Mouse (Mus musculus) kidney, embryonic 15.5 days (tissue): ENCODE results near the gene Car15. TPM values are rescaled to one million over a fixed set of nuclear protein-coding genes. Genes with fewer than 3 reads are reported as not detected.
A peak's percentile ranks its signal among the peaks of the same experiment; 100 is the strongest.

ENCODE experiments used
- ATAC-seq: fragments of 200-750 bp; cut with Nextera tagmentation; replicated peaks from 2 replicates; pipeline ENCODE4 v1.8.0; 2017; ENCODE audit warnings: moderate TSS enrichment; ENCODE audit not compliant: low FRiP score
- H3K27ac ChIP-seq: fragments of 300-500 bp; sonication (generic); 2 replicates; pipeline ENCODE4 v1.5.1; 2015; ENCODE audit warnings: mild to moderate bottlenecking, inconsistent platforms
- H3K27me3 ChIP-seq: fragments of 300-500 bp; sonication (generic); 2 replicates; pipeline ENCODE4 v1.6.1; 2015; ENCODE audit warnings: inconsistent platforms
- H3K36me3 ChIP-seq: fragments of 300-500 bp; sonication (generic); 2 replicates; pipeline ENCODE4 v1.6.1; 2015; ENCODE audit warnings: inconsistent platforms
- H3K4me1 ChIP-seq: fragments of 300-500 bp; sonication (generic); 2 replicates; pipeline ENCODE4 v1.6.1; 2015; ENCODE audit warnings: inconsistent platforms
- H3K4me2 ChIP-seq: fragments of 300-500 bp; sonication (generic); 2 replicates; pipeline ENCODE4 v1.6.1; 2015; ENCODE audit warnings: moderate library complexity, mild to moderate bottlenecking, inconsistent platforms
- H3K4me3 ChIP-seq: fragments of 300-500 bp; sonication (generic); replicated peaks from 2 replicates; pipeline ENCODE4 v1.5.1; 2015; ENCODE audit warnings: mild to moderate bottlenecking, inconsistent platforms
- H3K9ac ChIP-seq: fragments of 300-500 bp; sonication (generic); 2 replicates; pipeline ENCODE4 v1.6.1; 2015; ENCODE audit warnings: mild to moderate bottlenecking, inconsistent platforms
- H3K9me3 ChIP-seq: fragments of 300-500 bp; sonication (generic); replicated peaks from 2 replicates; pipeline ENCODE4 v1.6.1; 2016; ENCODE audit warnings: inconsistent platforms
- WGBS: fragments of 180-500 bp; shearing (Covaris S2); methylation state at CpG from one replicate; pipeline ENCODE4 v1.1.7; 2015; ENCODE audit warnings: mixed read lengths; 5-methylcytosine and 5-hydroxymethylcytosine counted together
- polyA plus RNA-seq: library from polyadenylated mRNA; unstranded; fragments of >200 nt; fragmentation: Nextera tagmentation; extraction: Ambion mirVana; gene quantifications from 2 replicates; pipeline ENCODE4 v1.2.1, GENCODE M21; 2015

The Car15 gene
- polyA plus RNA-seq, 1 experiment from 2014 or later: 20.2 TPM

GRCm38 (mm10) chr16:17832821-17833220 is 5.3 kb downstream of the Car15 start, which contains the start of gene B830017H08Rik:
Gene B830017H08Rik, plus strand, starts transcription at chr16:17833121.
- WGBS: 35% methylated on average over 7 of the region's 7 CpGs
- Histone ChIP-seq H3K9me3 (no peaks in the 10 kb centered on the region), H3K27ac (no peak within 1 kb of the TSS), H3K4me2 (peak within 1 kb of the TSS; percentile 99), H3K4me1 (peaks cover 31% of the 10 kb centered on the region), H3K9ac (peak within 1 kb of the TSS; percentile 44), H3K4me3 (peak within 1 kb of the TSS; percentile 62), H3K27me3 (peaks cover 96% of the 10 kb centered on the region), H3K36me3 (no peaks in the 10 kb centered on the region)
- no peak for ATAC-seq

- H3K36me3 ChIP-seq: no peaks in the 10 kb centered on the region
- H3K9ac ChIP-seq: no peak overlapping the region
- no peak overlapping the region for H3K4me3 ChIP-seq
- WGBS: 12% methylated on average over 11 of the region's 11 CpGs
- H3K4me1 ChIP-seq: peaks cover 31% of the 10 kb centered on the region
- H3K9me3 ChIP-seq: no peaks in the 10 kb centered on the region
- ATAC-seq: no peak
- no peak overlapping the region for H3K4me2 ChIP-seq
- H3K27me3 ChIP-seq: peaks cover 93% of the 10 kb centered on the region
- no peak overlapping the region for H3K27ac ChIP-seq
These were observed 6.4 kb downstream of the Car15 start for GRCm38 (mm10) chr16:17831781-17832180.

- no peak overlapping the region for H3K4me2 ChIP-seq
- peak; percentile 23; the same call in 1 of the 2 replicates for ATAC-seq
- peaks cover 31% of the 10 kb centered on the region for H3K4me1 ChIP-seq
- H3K9me3 ChIP-seq: no peaks in the 10 kb centered on the region
- no peak overlapping the region for H3K27ac ChIP-seq
- H3K9ac ChIP-seq: no peak overlapping the region
- no peak overlapping the region for H3K4me3 ChIP-seq
- peaks cover 92% of the 10 kb centered on the region for H3K27me3 ChIP-seq
- no peaks in the 10 kb centered on the region for H3K36me3 ChIP-seq
- WGBS: 57% methylated on average over 10 of the region's 10 CpGs
These were observed 7.6 kb downstream of the Car15 start for GRCm38 (mm10) chr16:17830385-17831178.

GRCm38 (mm10) chr16:17828867-17829266 is 9.3 kb downstream of the Car15 start:
- ATAC-seq: peak; percentile 38; the same call in 1 of the 2 replicates
- Histone ChIP-seq H3K4me1 (peaks cover 22% of the 10 kb centered on the region), H3K27ac (no peak overlapping the region), H3K9ac (no peak overlapping the region), H3K4me3 (no peak overlapping the region), H3K9me3 (no peaks in the 10 kb centered on the region), H3K4me2 (no peak overlapping the region), H3K36me3 (no peaks in the 10 kb centered on the region), H3K27me3 (peaks cover 84% of the 10 kb centered on the region)
- WGBS: 58% methylated on average over 3 of the region's 3 CpGs

GRCm38 (mm10) chr16:17828229-17828628 is 9.9 kb downstream of the Car15 start:
- WGBS: 88% methylated on average over 2 of the region's 2 CpGs
- H3K27me3 ChIP-seq: peaks cover 83% of the 10 kb centered on the region
- peaks cover 16% of the 10 kb centered on the region for H3K4me1 ChIP-seq
- H3K9me3 ChIP-seq: no peaks in the 10 kb centered on the region
- ATAC-seq: no peak
- no peak overlapping the region for H3K9ac ChIP-seq
- H3K4me3 ChIP-seq: no peak overlapping the region
- H3K36me3 ChIP-seq: no peaks in the 10 kb centered on the region
- no peak overlapping the region for H3K27ac ChIP-seq
- H3K4me2 ChIP-seq: no peak overlapping the region

- Histone ChIP-seq H3K27ac (no peak overlapping the region), H3K9me3 (no peaks in the 10 kb centered on the region), H3K4me3 (no peak overlapping the region), H3K9ac (no peak overlapping the region), H3K4me1 (peaks cover 7% of the 10 kb centered on the region; the same call in 1 of the 2 replicates), H3K27me3 (peaks cover 78% of the 10 kb centered on the region), H3K36me3 (no peaks in the 10 kb centered on the region), H3K4me2 (no peak overlapping the region)
- WGBS: 52% methylated on average over 2 of the region's 2 CpGs
- ATAC-seq: no peak
These were observed 11.7 kb downstream of the Car15 start for GRCm38 (mm10) chr16:17826500-17826899.

GRCm38 (mm10) chr16:17816528-17816927 is 21.6 kb downstream of the Car15 start:
- 74% methylated on average over 8 of the region's 8 CpGs for WGBS
- ATAC-seq: no peak
- H3K4me2 ChIP-seq: no peak overlapping the region
- peaks cover 18% of the 10 kb centered on the region for H3K4me1 ChIP-seq
- H3K9ac ChIP-seq: no peak overlapping the region
- H3K9me3 ChIP-seq: no peaks in the 10 kb centered on the region
- H3K27me3 ChIP-seq: peaks cover 53% of the 10 kb centered on the region
- no peak overlapping the region for H3K27ac ChIP-seq
- H3K4me3 ChIP-seq: no peak overlapping the region
- no peaks in the 10 kb centered on the region for H3K36me3 ChIP-seq

GRCm38 (mm10) chr16:17815411-17816402 is 22.5 kb downstream of the Car15 start:
- Histone ChIP-seq H3K27me3 (peaks cover 55% of the 10 kb centered on the region), H3K4me1 (peaks cover 18% of the 10 kb centered on the region), H3K36me3 (no peaks in the 10 kb centered on the region), H3K9ac (peak overlapping the region; percentile 55), H3K4me2 (peak overlapping the region; percentile 94), H3K27ac (0 out of 2 replicates have a peak overlapping the region, but pooled peaks have one; percentile 22), H3K9me3 (no peaks in the 10 kb centered on the region), H3K4me3 (peak overlapping the region; percentile 54)
- ATAC-seq: peak; percentile 92
- 2% methylated on average over 63 of the region's 63 CpGs for WGBS

- H3K9ac ChIP-seq: no peak overlapping the region
- no peak overlapping the region for H3K4me3 ChIP-seq
- peaks cover 63% of the 10 kb centered on the region for H3K27me3 ChIP-seq
- no peak for ATAC-seq
- peaks cover 32% of the 10 kb centered on the region for H3K4me1 ChIP-seq
- no peak overlapping the region for H3K27ac ChIP-seq
- WGBS: 44% methylated on average over 4 of the region's 4 CpGs
- H3K36me3 ChIP-seq: no peaks in the 10 kb centered on the region
- no peaks in the 10 kb centered on the region for H3K9me3 ChIP-seq
- H3K4me2 ChIP-seq: no peak overlapping the region
These were observed 25.0 kb downstream of the Car15 start for GRCm38 (mm10) chr16:17813173-17813572.

GRCm38 (mm10) chr16:17812120-17812519 is 26.0 kb downstream of the Car15 start:
- Histone ChIP-seq H3K27ac (no peak overlapping the region), H3K4me3 (no peak overlapping the region), H3K27me3 (peaks cover 61% of the 10 kb centered on the region), H3K9ac (no peak overlapping the region), H3K4me1 (peaks cover 41% of the 10 kb centered on the region), H3K9me3 (no peaks in the 10 kb centered on the region), H3K36me3 (no peaks in the 10 kb centered on the region), H3K4me2 (no peak overlapping the region)
- ATAC-seq: no peak
- WGBS: 2% methylated on average over 5 of the region's 5 CpGs

- Histone ChIP-seq H3K4me2 (no peak overlapping the region), H3K9me3 (no peaks in the 10 kb centered on the region), H3K4me1 (peaks cover 48% of the 10 kb centered on the region), H3K27me3 (peaks cover 64% of the 10 kb centered on the region), H3K27ac (peak overlapping the region; percentile 33), H3K36me3 (no peaks in the 10 kb centered on the region), H3K4me3 (no peak overlapping the region), H3K9ac (no peak overlapping the region)
- 31% methylated on average over 7 of the region's 7 CpGs for WGBS
- ATAC-seq: peak; percentile 23; the same call in 1 of the 2 replicates
These were observed 28.5 kb downstream of the Car15 start for GRCm38 (mm10) chr16:17809711-17810110.

GRCm38 (mm10) chr16:17809125-17809524 is 29.0 kb downstream of the Car15 start:
- ATAC-seq: no peak
- H3K4me3 ChIP-seq: no peak overlapping the region
- H3K27ac ChIP-seq: peak overlapping the region; percentile 33; the same call in 1 of the 2 replicates
- no peaks in the 10 kb centered on the region for H3K9me3 ChIP-seq
- peaks cover 54% of the 10 kb centered on the region for H3K4me1 ChIP-seq
- no peak overlapping the region for H3K4me2 ChIP-seq
- H3K27me3 ChIP-seq: peaks cover 64% of the 10 kb centered on the region
- H3K9ac ChIP-seq: no peak overlapping the region
- WGBS: 79% methylated on average over 4 of the region's 4 CpGs
- no peaks in the 10 kb centered on the region for H3K36me3 ChIP-seq
